In the genomic region with DNA sequence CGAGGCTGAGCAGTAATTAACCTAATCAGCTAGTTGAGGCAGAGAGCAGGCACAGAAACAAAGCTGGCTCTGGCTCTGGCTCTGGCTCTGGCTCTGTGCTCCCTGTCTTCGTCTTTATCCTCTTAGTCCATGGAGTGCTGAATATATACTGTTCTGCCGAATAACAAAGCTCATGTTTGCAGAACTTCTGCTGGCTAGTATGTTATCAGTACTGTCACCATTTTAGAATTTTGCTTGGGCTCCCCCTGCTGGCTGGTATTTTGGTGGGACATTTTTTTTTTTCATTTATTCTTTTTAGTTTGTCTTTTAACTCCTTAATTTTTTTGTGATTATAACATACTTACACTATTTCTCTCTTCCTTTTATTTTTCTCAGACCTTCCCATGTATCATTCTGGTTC, we compare ENCODE assay signal across 8 mouse cellular contexts.
DNase-seq lines count a peak whose midpoint lies in the region; ATAC-seq lines count a peak whose summit lies in the region.

No protein-coding gene starts in this region.

- H3K4me3 ChIP-seq in hindbrain, embryonic 10.5 days, result no peak overlapping the region
- H3K4me3 ChIP-seq in hindbrain, embryonic 12.5 days, result no peak overlapping the region
- no peak overlapping the region for H3K4me3 ChIP-seq in embryonic facial prominence, embryonic 10.5 days

- H3K4me2 ChIP-seq in hindbrain, embryonic 12.5 days (replicated peaks), result no peak overlapping the region

- WGBS in hindbrain, embryonic 10.5 days, result 76% methylated on average over 3 of the region's 3 CpGs
- 62% methylated on average over 3 of the region's 3 CpGs for WGBS in hindbrain, embryonic 12.5 days
- 73% methylated on average over 3 of the region's 3 CpGs for WGBS in embryonic facial prominence, embryonic 10.5 days

- no peak overlapping the region for H3K9ac ChIP-seq in hindbrain, embryonic 12.5 days

- ATAC-seq in hindbrain, embryonic 12.5 days (ENCODE audit: low FRiP score), result no peak
- ATAC-seq in activated CD4-positive, CD25-positive, alpha-beta regulatory T cell, adult 4 months, result peak; percentile 64
- peak; percentile 47 for ATAC-seq in megakaryocyte, adult 5-6 weeks (ENCODE audit: poor library complexity, severe bottlenecking)

- DNase-seq in hindbrain, embryonic 10.5 days (ENCODE audit: low spot score), result peak; percentile 8
- peak; percentile 51 for DNase-seq in 416B (ENCODE audit: low read depth)
- DNase-seq in embryonic facial prominence, embryonic 10.5 days (ENCODE audit: low spot score), result peak; percentile 43
- DNase-seq in induced T-regulatory cell, adult 2 months (ENCODE audit: low read depth), result peak; percentile 75
- DNase-seq in urinary bladder, postnatal 4 days (ENCODE audit: low spot score in 2 of 2), result peak; percentile 20 to 62

- no peaks in the 10 kb centered on the region for H3K36me3 ChIP-seq in hindbrain, embryonic 10.5 days
- no peaks in the 10 kb centered on the region for H3K36me3 ChIP-seq in hindbrain, embryonic 12.5 days
- H3K36me3 ChIP-seq in embryonic facial prominence, embryonic 10.5 days (replicated peaks), result no peaks in the 10 kb centered on the region

- H3K4me1 ChIP-seq in hindbrain, embryonic 10.5 days (replicated peaks), result 0 out of 2 replicates have a peak, but pooled peaks cover 3% of the 10 kb centered on the region
- H3K4me1 ChIP-seq in hindbrain, embryonic 12.5 days, result no peaks in the 10 kb centered on the region
- H3K4me1 ChIP-seq in embryonic facial prominence, embryonic 10.5 days, result no peaks in the 10 kb centered on the region

- no peak overlapping the region for H3K27ac ChIP-seq in hindbrain, embryonic 10.5 days
- H3K27ac ChIP-seq in hindbrain, embryonic 12.5 days, result no peak overlapping the region
- no peak overlapping the region for H3K27ac ChIP-seq in embryonic facial prominence, embryonic 10.5 days (replicated peaks)

- H3K9me3 ChIP-seq in hindbrain, embryonic 10.5 days, result no peaks in the 10 kb centered on the region
- H3K9me3 ChIP-seq in hindbrain, embryonic 12.5 days (replicated peaks), result no peaks in the 10 kb centered on the region
- H3K9me3 ChIP-seq in embryonic facial prominence, embryonic 10.5 days, result no peaks in the 10 kb centered on the region

- H3K27me3 ChIP-seq in hindbrain, embryonic 10.5 days (ENCODE audit: insufficient read depth, poor library complexity, severe bottlenecking), result no peaks in the 10 kb centered on the region
- no peaks in the 10 kb centered on the region for H3K27me3 ChIP-seq in hindbrain, embryonic 12.5 days
- no peaks in the 10 kb centered on the region for H3K27me3 ChIP-seq in embryonic facial prominence, embryonic 10.5 days (replicated peaks; ENCODE audit: low read depth, poor library complexity, severe bottlenecking)

Comparison
In these comparisons a context has a peak if more than half of its experiments do, and no peak if none do; other contexts are left out.
1. DNase-seq: peak in every context shown above with its lines; median percentile 75 in induced T-regulatory cell, adult 2 months; 51 in 416B; 43 in embryonic facial prominence, embryonic 10.5 days; 41 in urinary bladder, postnatal 4 days; 8 in hindbrain, embryonic 10.5 days.